Mouse (Mus musculus) cortical plate, adult 2 months (tissue): ENCODE measurements around the gene Adcy9.

Experiments used
- CTCF ChIP-seq: fragments of 200-500 bp; IDR thresholded peaks from 2 replicates; pipeline ENCODE4 v1.5.1; 2011; ENCODE audit warnings: mild to moderate bottlenecking, control low read depth, low read length; ENCODE audit not compliant: insufficient read depth; ENCODE audit errors: extremely low read depth
- POLR2A ChIP-seq: fragments of 200-500 bp; IDR thresholded peaks from 2 replicates; pipeline ENCODE4 v1.6.1; 2011; ENCODE audit warnings: mild to moderate bottlenecking, low read length, control low read depth; ENCODE audit not compliant: insufficient read depth; ENCODE audit errors: extremely low read depth

DNA sequence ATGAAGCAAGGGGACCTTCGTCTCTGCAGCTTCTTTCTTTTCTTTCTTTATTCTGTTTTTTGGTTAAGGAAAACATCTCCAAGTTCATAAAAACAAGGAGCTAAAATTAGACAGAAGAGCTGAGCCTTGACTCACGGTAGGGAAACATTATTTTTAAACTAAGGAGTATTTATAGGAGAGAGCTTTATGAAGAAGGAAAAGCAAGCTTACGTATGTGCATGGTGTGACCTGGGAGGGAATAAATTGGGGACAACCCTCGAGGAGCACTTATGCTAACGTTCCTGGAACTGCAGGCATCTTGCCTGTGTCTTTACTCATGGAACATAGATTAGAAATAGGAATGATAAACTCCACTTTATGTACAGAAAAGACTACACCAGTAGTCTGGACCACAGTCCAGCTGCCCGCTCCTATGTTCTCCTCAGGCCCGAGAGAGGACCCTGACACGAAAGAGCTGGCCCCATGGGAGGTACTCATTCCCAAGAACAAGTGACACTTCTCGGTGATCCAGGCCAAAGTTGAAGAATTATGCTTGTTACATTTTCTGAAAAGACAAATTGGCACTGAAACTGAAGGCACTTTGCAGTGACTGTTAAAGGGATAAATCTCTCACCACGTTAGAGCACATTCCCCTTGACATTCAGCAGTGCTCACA lies 24.5 kb downstream of the Adcy9 start:
- TF ChIP-seq POLR2A = no peak
- no peak for TF ChIP-seq CTCF
